Mouse (Mus musculus) brain, embryonic 14.5 days (tissue): ENCODE data around the gene Zbtb45.

Source experiments
- CTCF ChIP-seq: fragments of 200-500 bp; IDR thresholded peaks from 2 replicates; pipeline ENCODE4 v1.5.1; 2012; ENCODE audit warnings: inconsistent platforms, mild to moderate bottlenecking, moderate library complexity, borderline replicate concordance; ENCODE audit not compliant: insufficient read depth, insufficient read length; ENCODE audit errors: extremely low read depth
- POLR2A ChIP-seq: fragments of 200-500 bp; IDR thresholded peaks from 2 replicates; pipeline ENCODE4 v1.6.1; 2012; ENCODE audit warnings: mild to moderate bottlenecking, inconsistent platforms, borderline replicate concordance; ENCODE audit not compliant: poor library complexity, insufficient read depth, insufficient read length, severe bottlenecking; ENCODE audit errors: extremely low read depth

GRCm38 (mm10) chr7:12965678-12966091 is 44.1 kb downstream of the Zbtb45 start, which contains the start of gene Zfp324:
- no peak for TF ChIP-seq CTCF
- TF ChIP-seq POLR2A: peak; percentile 47; the same call in 1 of the 2 replicates
